Mouse (Mus musculus) lung, postnatal 0 days (tissue): ENCODE data around the gene Rab11b. TPM values are rescaled to one million over a fixed set of nuclear protein-coding genes. Genes with fewer than 3 reads are reported as not detected.

ENCODE experiments used
- ATAC-seq: fragments of 200-750 bp; cut with Nextera tagmentation; 2 replicates; pipeline ENCODE4 v1.8.0; 2017; ENCODE audit warnings: moderate library complexity
- DNase-seq: peaks from one replicate; pipeline ENCODE4 v3.0.0-alpha.2; 2016; ENCODE audit warnings: low spot score
- H3K27ac ChIP-seq: fragments of 300-500 bp; sonication (generic); 2 replicates; pipeline ENCODE4 v1.5.1; 2014; ENCODE audit warnings: antibody characterized with exemption, mild to moderate bottlenecking, low read length, mixed read lengths
- H3K27me3 ChIP-seq: fragments of 300-500 bp; sonication (generic); replicated peaks from 2 replicates; pipeline ENCODE4 v1.6.1; 2014; ENCODE audit warnings: low read length, mixed read lengths; ENCODE audit not compliant: insufficient read depth
- H3K36me3 ChIP-seq: fragments of 300-500 bp; sonication (generic); 2 replicates; pipeline ENCODE4 v1.6.1; 2014; ENCODE audit warnings: low read length, mixed read lengths; ENCODE audit not compliant: insufficient read depth
- H3K4me1 ChIP-seq: fragments of 300-500 bp; sonication (generic); 2 replicates; pipeline ENCODE4 v1.6.1; 2014; ENCODE audit warnings: antibody characterized with exemption, low read depth, low read length, mixed read lengths; ENCODE audit not compliant: insufficient read depth
- H3K4me2 ChIP-seq: fragments of 300-500 bp; sonication (generic); replicated peaks from 2 replicates; pipeline ENCODE4 v1.6.1; 2014; ENCODE audit warnings: low read depth, mild to moderate bottlenecking, low read length, moderate library complexity, mixed read lengths
- H3K4me3 ChIP-seq: fragments of 300-500 bp; sonication (generic); 2 replicates; pipeline ENCODE4 v1.5.1; 2014; ENCODE audit warnings: low read depth, low read length
- H3K9ac ChIP-seq: fragments of 300-500 bp; sonication (generic); replicated peaks from 2 replicates; pipeline ENCODE4 v1.6.1; 2014; ENCODE audit warnings: low read depth, mild to moderate bottlenecking
- H3K9me3 ChIP-seq: fragments of 300-500 bp; sonication (generic); 2 replicates; pipeline ENCODE4 v1.6.1; 2016; ENCODE audit warnings: low read length, mixed read lengths
- CTCF ChIP-seq: IDR thresholded peaks from 2 replicates; pipeline ENCODE4 v1.5.1; 2016; ENCODE audit warnings: antibody characterized with exemption, mild to moderate bottlenecking
- EP300 ChIP-seq: IDR thresholded peaks from 2 replicates; pipeline ENCODE4 v1.6.1; 2016; ENCODE audit warnings: antibody characterized with exemption, mild to moderate bottlenecking, control low read depth
- WGBS: fragments of 180-500 bp; shearing (Covaris S2); extraction: QIAGEN DNeasy Blood & Tissue Kit; methylation state at CpG from one replicate; pipeline ENCODE4 v1.1.7; 2014; 5-methylcytosine and 5-hydroxymethylcytosine counted together
- polyA plus RNA-seq: library from polyadenylated mRNA; unstranded; fragments of >200 nt; fragmentation: Nextera tagmentation; extraction: Ambion mirVana; gene quantifications from 2 replicates; pipeline ENCODE4 v1.2.1, GENCODE M21; 2015

Gene Rab11b
- polyA plus RNA-seq, 1 experiment from 2014 or later = 279 TPM

DNA sequence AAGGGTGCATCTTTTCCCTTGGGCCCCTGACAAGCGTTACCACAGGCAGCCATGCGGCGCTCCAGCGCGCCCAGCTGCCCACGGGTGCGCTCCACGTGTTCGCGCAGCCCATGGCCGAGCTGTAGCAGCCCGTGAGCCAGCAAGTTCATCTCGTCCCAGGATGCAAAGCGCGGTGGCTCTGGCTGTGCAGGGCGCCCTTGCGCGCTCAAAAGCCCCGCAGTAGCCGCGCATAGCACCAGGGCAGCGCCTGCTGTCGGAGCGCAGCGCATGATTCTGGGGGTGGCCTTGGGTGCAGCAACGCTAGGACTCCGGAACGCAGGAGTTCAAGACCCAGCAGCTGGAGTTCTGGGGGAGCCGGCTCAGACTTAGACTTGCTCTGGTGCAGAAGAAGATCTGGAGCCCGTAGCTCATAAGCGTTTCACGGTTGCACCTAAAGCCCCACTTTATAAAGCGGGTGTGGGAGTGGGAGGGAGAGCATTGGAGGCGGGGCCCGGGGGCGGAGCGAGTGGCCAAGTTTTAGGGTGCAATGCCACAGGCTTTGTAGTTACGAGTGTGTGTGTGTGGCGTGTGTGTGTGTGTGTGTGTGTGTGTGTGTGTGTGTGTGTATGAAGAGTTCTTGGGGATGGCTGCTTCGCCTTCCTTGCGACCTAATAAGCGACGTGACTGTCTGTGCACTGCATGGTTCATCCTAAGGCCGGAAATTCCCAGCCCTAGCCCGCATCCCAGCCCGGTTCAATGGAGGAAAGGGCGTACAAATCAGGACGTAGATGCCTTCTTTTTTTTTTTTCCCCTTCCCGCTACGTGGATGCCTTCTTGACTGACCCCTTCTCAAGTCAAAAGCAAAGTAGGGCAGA, 21.0 kb upstream of the Rab11b start, which contains the start of gene Angptl4:
Gene Angptl4 (minus strand): TSS at position 707 of the 854 bp plus-strand sequence.
- no peaks in the 10 kb centered on the region for H3K27me3 ChIP-seq
- ATAC-seq (peak; percentile 53), DNase-seq (peak; percentile 77)
- WGBS = 4% methylated on average over 49 of the region's 50 CpGs
- no peaks in the 10 kb centered on the region for H3K9me3 ChIP-seq
- peak within 1 kb of the TSS; percentile 89 for H3K27ac ChIP-seq
- peak within 1 kb of the TSS; percentile 45 for H3K4me3 ChIP-seq
- no peaks in the 10 kb centered on the region for H3K36me3 ChIP-seq
- H3K4me2 ChIP-seq = peak within 1 kb of the TSS; percentile 72
- H3K9ac ChIP-seq = peak within 1 kb of the TSS; percentile 42
- TF ChIP-seq EP300 (peak; percentile 22; the same call in 1 of the 2 replicates), CTCF (peak; percentile 24)
- peaks cover 25% of the 10 kb centered on the region for H3K4me1 ChIP-seq

GRCm38 (mm10) chr17:33780431-33780830, 20.1 kb upstream of the Rab11b start:
- H3K27me3 ChIP-seq = no peaks in the 10 kb centered on the region

GRCm38 (mm10) chr17:33779967-33780295, 19.6 kb upstream of the Rab11b start:
- peak overlapping the region; percentile 72 for H3K4me2 ChIP-seq
- 65% methylated on average over 5 of the region's 5 CpGs for WGBS
- DNase-seq (peak; percentile 34), ATAC-seq (no peak)
- peak overlapping the region; percentile 45 for H3K4me3 ChIP-seq
- no peaks in the 10 kb centered on the region for H3K9me3 ChIP-seq
- H3K36me3 ChIP-seq = no peaks in the 10 kb centered on the region
- peaks cover 25% of the 10 kb centered on the region for H3K4me1 ChIP-seq
- H3K27ac ChIP-seq = peak overlapping the region; percentile 89
- no peak for TF ChIP-seq CTCF
- no peak for TF ChIP-seq EP300
- no peaks in the 10 kb centered on the region for H3K27me3 ChIP-seq
- peak overlapping the region; percentile 42; the same call in 1 of the 2 replicates for H3K9ac ChIP-seq

More at GRCm38 (mm10) chr17:33780431-33780830, 20.1 kb upstream of the Rab11b start:
- Histone ChIP-seq H3K4me3 (peak overlapping the region; percentile 45), H3K4me1 (peaks cover 25% of the 10 kb centered on the region), H3K9me3 (no peaks in the 10 kb centered on the region), H3K27ac (peak overlapping the region; percentile 89), H3K4me2 (peak overlapping the region; percentile 72), H3K9ac (peak overlapping the region; percentile 42; the same call in 1 of the 2 replicates), H3K36me3 (no peaks in the 10 kb centered on the region)
- WGBS = 59% methylated on average over 5 of the region's 5 CpGs
- ATAC-seq = no peak
- DNase-seq = peak; percentile 42
- TF ChIP-seq EP300 = no peak
- no peak for TF ChIP-seq CTCF

DNA sequence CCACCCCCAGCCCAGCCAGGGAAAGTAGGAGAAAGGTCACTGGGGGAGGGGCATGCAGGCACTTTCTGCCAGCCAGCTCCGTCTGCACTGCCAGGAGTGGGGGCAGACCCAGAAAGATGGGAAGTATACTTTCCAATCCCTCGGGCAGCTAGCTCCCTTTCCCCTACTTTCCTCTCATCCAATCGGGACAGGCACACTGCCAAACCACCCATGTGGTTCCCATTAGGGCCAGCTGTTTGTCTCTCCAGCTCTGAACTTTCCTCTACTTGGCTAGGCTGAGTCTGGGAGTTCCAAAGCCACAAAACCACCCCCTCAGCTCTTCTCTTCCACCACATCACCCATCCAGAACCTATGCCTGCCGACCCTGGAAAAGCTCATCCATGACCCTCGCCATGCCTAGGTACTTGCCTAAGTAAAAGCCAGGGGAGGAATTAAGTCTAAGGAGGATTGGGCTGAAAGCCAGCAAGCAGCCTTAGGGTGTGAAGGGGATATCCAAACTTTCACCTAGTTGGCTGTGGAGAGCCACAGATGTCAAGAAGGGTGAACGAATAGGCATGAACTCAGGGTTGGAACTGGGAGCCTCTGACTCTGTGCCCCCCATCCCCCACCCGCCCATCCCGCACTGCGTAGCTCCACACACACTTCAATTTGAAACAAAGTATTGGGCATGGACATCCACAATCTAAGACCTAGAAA, 19.1 kb upstream of the Rab11b start:
- Histone ChIP-seq H3K9ac (peak overlapping the region; percentile 19; the same call in 1 of the 2 replicates), H3K4me2 (peak overlapping the region; percentile 72), H3K36me3 (no peaks in the 10 kb centered on the region), H3K9me3 (no peaks in the 10 kb centered on the region), H3K4me3 (peak overlapping the region; percentile 45), H3K27me3 (no peaks in the 10 kb centered on the region), H3K4me1 (peaks cover 25% of the 10 kb centered on the region), H3K27ac (peak overlapping the region; percentile 89)
- peak; percentile 87 for TF ChIP-seq EP300
- TF ChIP-seq CTCF = no peak
- peak; percentile 96 for DNase-seq
- ATAC-seq = peak; percentile 84
- WGBS = 30% methylated on average over 9 of the region's 9 CpGs

DNA sequence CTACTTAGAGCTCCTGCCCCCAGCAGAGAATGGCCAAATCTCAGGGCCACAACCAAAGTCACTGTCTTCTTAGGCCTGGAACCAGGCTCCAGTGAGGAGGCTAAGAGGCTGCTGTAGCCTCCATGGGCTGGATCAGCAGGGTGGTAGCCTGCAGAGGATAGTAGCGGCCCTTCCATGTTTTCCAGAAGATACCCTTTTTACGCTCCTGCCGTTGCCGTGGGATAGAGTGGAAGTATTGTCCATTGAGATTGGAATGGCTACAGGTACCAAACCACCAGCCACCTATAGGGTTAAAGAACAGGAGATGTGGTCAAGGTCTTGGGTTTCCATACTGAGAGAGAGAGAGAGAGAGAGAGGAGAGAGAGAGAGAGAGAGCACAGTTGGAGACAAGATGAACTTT, 15.0 kb upstream of the Rab11b start:
- no peak for ATAC-seq
- peaks cover 7% of the 10 kb centered on the region for H3K4me1 ChIP-seq
- 96% methylated on average over 4 of the region's 4 CpGs for whole genome bisulfite sequencing

GRCm38 (mm10) chr17:33774573-33775155, 14.3 kb upstream of the Rab11b start:
- H3K4me3 ChIP-seq = no peak overlapping the region
- 77% methylated on average over 8 of the region's 8 CpGs for WGBS
- H3K27me3 ChIP-seq = no peaks in the 10 kb centered on the region
- H3K4me1 ChIP-seq = peaks cover 4% of the 10 kb centered on the region
- no peak overlapping the region for H3K9ac ChIP-seq
- no peaks in the 10 kb centered on the region for H3K36me3 ChIP-seq
- H3K27ac ChIP-seq = peak overlapping the region; percentile 47; the same call in 1 of the 2 replicates
- TF ChIP-seq EP300 (peak; percentile 89), CTCF (no peak)
- DNase-seq (peak; percentile 43), ATAC-seq (no peak)
- H3K4me2 ChIP-seq = no peak overlapping the region
- H3K9me3 ChIP-seq = no peaks in the 10 kb centered on the region

More for the DNA sequence above, 15.0 kb upstream of the Rab11b start:
- H3K9me3 ChIP-seq = no peaks in the 10 kb centered on the region
- no peak for TF ChIP-seq EP300
- TF ChIP-seq CTCF = no peak
- H3K27ac ChIP-seq = peak overlapping the region; percentile 33; the same call in 1 of the 2 replicates
- H3K4me3 ChIP-seq = no peak overlapping the region
- no peak overlapping the region for H3K4me2 ChIP-seq
- no peaks in the 10 kb centered on the region for H3K27me3 ChIP-seq
- H3K9ac ChIP-seq = no peak overlapping the region
- no peaks in the 10 kb centered on the region for H3K36me3 ChIP-seq
- no peak for DNase-seq
